Mouse (Mus musculus): ENCODE data around the gene Zdhhc14. TPM values are rescaled to one million over a fixed set of nuclear protein-coding genes. Genes with fewer than 3 reads are reported as not detected.
"Not testable (repeated sequence)": the region's sequence is repeated elsewhere in the genome, so short reads cannot be mapped to it uniquely, and the experiment has no call there.

The Zdhhc14 gene
- polyA plus RNA-seq, 1 experiment from 2014 or later, result 13.7 TPM

- H3K36me3 ChIP-seq, result no peaks in the 10 kb centered on the region
- peaks cover 9% of the 10 kb centered on the region; the same call in 1 of the 2 replicates for H3K4me1 ChIP-seq (replicated peaks)
- H3K9ac ChIP-seq, result no peak overlapping the region
- no peak overlapping the region for H3K27ac ChIP-seq (replicated peaks)
- no peak overlapping the region for H3K4me3 ChIP-seq
- WGBS, result 80% methylated on average over 25 of the region's 25 CpGs
- no peaks in the 10 kb centered on the region for H3K9me3 ChIP-seq
- no peak overlapping the region for H3K4me2 ChIP-seq
- H3K27me3 ChIP-seq, result no peaks in the 10 kb centered on the region
- 0 out of 2 replicates have a peak, but pooled peaks have one; percentile 23 for ATAC-seq (ENCODE audit: low FRiP score, low read depth)
Observed at GRCm38 (mm10) chr17:5621626-5622591, 129.6 kb downstream of the Zdhhc14 start.

- WGBS, result 75% methylated on average over 6 of the region's 6 CpGs
- H3K27ac ChIP-seq (replicated peaks), result no peak overlapping the region
- H3K4me3 ChIP-seq, result no peak overlapping the region
- no peaks in the 10 kb centered on the region for H3K9me3 ChIP-seq
- H3K4me1 ChIP-seq (replicated peaks), result peaks cover 9% of the 10 kb centered on the region; the same call in 1 of the 2 replicates
- no peak overlapping the region for H3K4me2 ChIP-seq
- no peaks in the 10 kb centered on the region for H3K27me3 ChIP-seq
- H3K36me3 ChIP-seq, result no peaks in the 10 kb centered on the region
- no peak for ATAC-seq (ENCODE audit: low FRiP score, low read depth)
- no peak overlapping the region for H3K9ac ChIP-seq
Observed at GRCm38 (mm10) chr17:5622764-5623163, 130.4 kb downstream of the Zdhhc14 start.

GRCm38 (mm10) chr17:5623181-5623580 is 130.8 kb downstream of the Zdhhc14 start:
- Histone ChIP-seq H3K4me2 (no peak overlapping the region), H3K9me3 (no peaks in the 10 kb centered on the region), H3K9ac (no peak overlapping the region), H3K4me3 (no peak overlapping the region), H3K27ac (replicated peaks) (no peak overlapping the region), H3K36me3 (no peaks in the 10 kb centered on the region), H3K4me1 (replicated peaks) (peaks cover 6% of the 10 kb centered on the region; the same call in 1 of the 2 replicates), H3K27me3 (no peaks in the 10 kb centered on the region)
- no peak for ATAC-seq (ENCODE audit: low FRiP score, low read depth)

GRCm38 (mm10) chr17:5624815-5625214 is 132.5 kb downstream of the Zdhhc14 start:
- not testable (repeated sequence) for H3K4me2 ChIP-seq; H3K4me3 ChIP-seq; H3K36me3 ChIP-seq; H3K27ac ChIP-seq (replicated peaks); H3K27me3 ChIP-seq; H3K9ac ChIP-seq; H3K9me3 ChIP-seq; H3K4me1 ChIP-seq (replicated peaks); ATAC-seq (ENCODE audit: low FRiP score, low read depth)
- 74% methylated on average over 1 of the region's 1 CpGs for WGBS

- Histone ChIP-seq H3K4me1 (replicated peaks) (peaks cover 6% of the 10 kb centered on the region; the same call in 1 of the 2 replicates), H3K4me2 (no peak overlapping the region), H3K27me3 (no peaks in the 10 kb centered on the region), H3K27ac (replicated peaks) (no peak overlapping the region), H3K4me3 (no peak overlapping the region), H3K36me3 (no peaks in the 10 kb centered on the region), H3K9ac (no peak overlapping the region), H3K9me3 (no peaks in the 10 kb centered on the region)
- no peak for ATAC-seq (ENCODE audit: low FRiP score, low read depth)
- WGBS, result 82% methylated on average over 3 of the region's 3 CpGs
Observed at GRCm38 (mm10) chr17:5626402-5626801, 134.0 kb downstream of the Zdhhc14 start.

- no peaks in the 10 kb centered on the region for H3K36me3 ChIP-seq
- no peak for ATAC-seq (ENCODE audit: low FRiP score, low read depth)
- no peaks in the 10 kb centered on the region for H3K9me3 ChIP-seq
- H3K4me3 ChIP-seq, result no peak overlapping the region
- peaks cover 3% of the 10 kb centered on the region; the same call in 1 of the 2 replicates for H3K4me1 ChIP-seq (replicated peaks)
- H3K4me2 ChIP-seq, result no peak overlapping the region
- no peak overlapping the region for H3K27ac ChIP-seq (replicated peaks)
- H3K27me3 ChIP-seq, result no peaks in the 10 kb centered on the region
- 97% methylated on average over 5 of the region's 5 CpGs for WGBS
- H3K9ac ChIP-seq, result no peak overlapping the region
Observed at GRCm38 (mm10) chr17:5627664-5628063, 135.3 kb downstream of the Zdhhc14 start.

GRCm38 (mm10) chr17:5629651-5630050 is 137.3 kb downstream of the Zdhhc14 start:
- H3K4me1 ChIP-seq (replicated peaks), result no peaks in the 10 kb centered on the region
- no peak for ATAC-seq (ENCODE audit: low FRiP score, low read depth)
- WGBS, result 69% methylated on average over 4 of the region's 4 CpGs
- no peak overlapping the region for H3K27ac ChIP-seq (replicated peaks)
- no peak overlapping the region for H3K4me2 ChIP-seq
- H3K36me3 ChIP-seq, result no peaks in the 10 kb centered on the region
- H3K9me3 ChIP-seq, result no peaks in the 10 kb centered on the region
- H3K4me3 ChIP-seq, result no peak overlapping the region
- no peaks in the 10 kb centered on the region for H3K27me3 ChIP-seq
- no peak overlapping the region for H3K9ac ChIP-seq

GRCm38 (mm10) chr17:5635254-5635653 is 142.9 kb downstream of the Zdhhc14 start:
- no peak overlapping the region for H3K4me2 ChIP-seq
- H3K9ac ChIP-seq, result no peak overlapping the region
- 71% methylated on average over 2 of the region's 2 CpGs for WGBS
- H3K27ac ChIP-seq (replicated peaks), result no peak overlapping the region
- no peaks in the 10 kb centered on the region for H3K27me3 ChIP-seq
- H3K4me3 ChIP-seq, result no peak overlapping the region
- H3K36me3 ChIP-seq, result no peaks in the 10 kb centered on the region
- H3K9me3 ChIP-seq, result no peaks in the 10 kb centered on the region
- no peak for ATAC-seq (ENCODE audit: low FRiP score, low read depth)
- no peaks in the 10 kb centered on the region for H3K4me1 ChIP-seq (replicated peaks)

- H3K9ac ChIP-seq, result no peak overlapping the region
- no peaks in the 10 kb centered on the region for H3K36me3 ChIP-seq
- H3K27ac ChIP-seq (replicated peaks), result no peak overlapping the region
- 88% methylated on average over 8 of the region's 8 CpGs for WGBS
- H3K4me3 ChIP-seq, result no peak overlapping the region
- H3K4me1 ChIP-seq (replicated peaks), result no peaks in the 10 kb centered on the region
- H3K9me3 ChIP-seq, result no peaks in the 10 kb centered on the region
- no peaks in the 10 kb centered on the region for H3K27me3 ChIP-seq
- H3K4me2 ChIP-seq, result no peak overlapping the region
- ATAC-seq (ENCODE audit: low FRiP score, low read depth), result no peak
Observed at GRCm38 (mm10) chr17:5641436-5641835, 149.1 kb downstream of the Zdhhc14 start.

GRCm38 (mm10) chr17:5642918-5643721 is 150.8 kb downstream of the Zdhhc14 start:
- peak; percentile 59 for ATAC-seq (ENCODE audit: low FRiP score, low read depth)
- H3K27ac ChIP-seq (replicated peaks), result peak overlapping the region; percentile 2; the same call in 1 of the 2 replicates
- WGBS, result 69% methylated on average over 15 of the region's 15 CpGs

GRCm38 (mm10) chr17:5650124-5650523 is 157.8 kb downstream of the Zdhhc14 start:
- Histone ChIP-seq H3K4me3 (no peak overlapping the region), H3K9me3 (no peaks in the 10 kb centered on the region), H3K4me1 (replicated peaks) (no peaks in the 10 kb centered on the region), H3K4me2 (no peak overlapping the region), H3K9ac (no peak overlapping the region), H3K27me3 (no peaks in the 10 kb centered on the region), H3K27ac (replicated peaks) (no peak overlapping the region), H3K36me3 (no peaks in the 10 kb centered on the region)
- no peak for ATAC-seq (ENCODE audit: low FRiP score, low read depth)
- 85% methylated on average over 4 of the region's 4 CpGs for WGBS

More at GRCm38 (mm10) chr17:5642918-5643721, 150.8 kb downstream of the Zdhhc14 start:
- no peaks in the 10 kb centered on the region for H3K4me1 ChIP-seq (replicated peaks)
- no peaks in the 10 kb centered on the region for H3K36me3 ChIP-seq
- no peak overlapping the region for H3K9ac ChIP-seq
- H3K9me3 ChIP-seq, result no peaks in the 10 kb centered on the region
- no peak overlapping the region for H3K4me2 ChIP-seq
- no peaks in the 10 kb centered on the region for H3K27me3 ChIP-seq
- H3K4me3 ChIP-seq, result no peak overlapping the region

- 91% methylated on average over 4 of the region's 4 CpGs for WGBS
Observed at GRCm38 (mm10) chr17:5650642-5651041, 158.3 kb downstream of the Zdhhc14 start.

More at GRCm38 (mm10) chr17:5650642-5651041, 158.3 kb downstream of the Zdhhc14 start:
- no peak for ATAC-seq (ENCODE audit: low FRiP score, low read depth)
- no peak overlapping the region for H3K4me2 ChIP-seq
- no peaks in the 10 kb centered on the region for H3K9me3 ChIP-seq
- no peaks in the 10 kb centered on the region for H3K27me3 ChIP-seq
- no peak overlapping the region for H3K27ac ChIP-seq (replicated peaks)
- H3K36me3 ChIP-seq, result no peaks in the 10 kb centered on the region
- no peaks in the 10 kb centered on the region for H3K4me1 ChIP-seq (replicated peaks)
- H3K9ac ChIP-seq, result no peak overlapping the region
- no peak overlapping the region for H3K4me3 ChIP-seq

Measured in hindbrain, embryonic 15.5 days (tissue).